Mouse (Mus musculus) E14TG2a.4 (cell line): ENCODE results near the gene Slc39a3.

Experiments used
- CTCF ChIP-seq: conservative IDR thresholded peaks from 2 replicates; pipeline ENCODE4 v1.5.1; 2014; ENCODE audit warnings: low read length
- NANOG ChIP-seq: IDR thresholded peaks from 2 replicates; pipeline ENCODE4 v1.6.1; 2014; ENCODE audit warnings: borderline replicate concordance, low read length, mixed read lengths

DNA sequence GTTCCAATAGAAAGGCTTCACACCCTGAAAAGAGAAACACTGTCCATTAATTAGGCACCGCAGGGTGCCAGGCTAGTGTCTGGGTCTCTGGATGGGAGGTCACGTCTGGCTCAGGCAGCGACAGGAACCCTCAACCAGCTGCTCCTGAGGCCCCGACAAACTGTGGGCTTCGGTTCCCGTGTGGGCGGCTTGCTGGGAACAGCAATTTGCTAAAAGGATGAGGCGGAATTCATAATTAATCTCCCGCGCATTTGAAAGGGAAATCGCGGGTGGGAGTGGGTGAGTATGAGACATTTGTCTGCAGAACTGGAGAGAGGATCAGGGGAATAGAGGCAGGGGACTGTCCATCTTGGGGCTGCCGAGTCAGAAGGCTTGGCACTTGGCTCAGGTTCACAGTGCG is 39.2 kb downstream of the Slc39a3 start:
- TF ChIP-seq CTCF (no peak), NANOG (no peak)
